Mouse (Mus musculus): ENCODE results near the gene Cldn13.

Gene Cldn13

GRCm38 (mm10) chr5:134896965-134897364, 18.4 kb downstream of the Cldn13 start:
- in situ Hi-C loops (cut with MboI, MseI) = no loop called here

- in situ Hi-C loops (cut with MboI, MseI) = no loop called here
Observed at GRCm38 (mm10) chr5:134895291-134895690, 20.0 kb downstream of the Cldn13 start.

DNA sequence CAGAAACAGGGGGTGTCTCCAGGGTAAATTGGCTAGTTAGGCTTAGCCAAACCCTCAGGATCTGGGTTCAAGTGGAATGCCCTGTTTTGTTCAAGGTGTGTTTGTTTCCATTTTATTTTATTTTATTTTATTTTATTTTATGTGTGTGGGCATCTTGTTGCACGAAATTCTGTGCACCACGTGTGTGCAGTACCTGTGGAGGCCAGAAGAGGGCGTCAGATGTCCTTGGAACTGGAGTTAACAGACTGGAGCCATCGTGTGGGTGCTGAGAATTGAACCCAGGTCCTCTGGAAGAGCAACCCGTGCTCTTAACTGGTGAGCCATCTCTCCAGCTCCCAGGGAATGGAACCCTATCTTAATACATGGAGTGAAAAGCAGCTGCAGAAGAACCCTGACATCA, 22.6 kb downstream of the Cldn13 start:
- in situ Hi-C loops (cut with MboI, MseI) = no loop called here

- in situ Hi-C loops (cut with MboI, MseI) = no loop called here
Observed at GRCm38 (mm10) chr5:134891552-134891951, 23.8 kb downstream of the Cldn13 start.

DNA sequence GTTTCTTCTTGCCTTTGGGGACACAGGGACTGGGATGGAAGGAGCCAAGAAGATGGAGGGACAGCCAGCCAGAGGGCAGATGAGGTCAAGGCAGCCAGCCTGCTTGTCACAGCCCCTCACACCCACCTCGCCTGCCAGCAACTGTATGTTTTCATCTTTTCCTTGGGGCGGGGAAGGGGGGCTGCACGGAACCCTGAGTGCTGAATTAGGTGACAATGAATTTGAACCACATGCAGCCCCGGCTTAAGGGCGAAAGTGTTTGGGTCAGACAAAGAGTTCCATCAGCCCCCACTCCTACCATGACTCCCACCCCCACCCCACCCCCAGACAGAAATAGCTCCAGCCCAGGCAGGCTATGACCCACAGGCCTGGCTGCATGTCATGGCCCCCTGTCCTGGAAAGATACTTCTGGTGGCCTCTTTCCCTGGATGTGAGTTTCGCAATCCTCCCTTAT, 24.7 kb downstream of the Cldn13 start:
- in situ Hi-C loops (cut with MboI, MseI) = no loop called here

- in situ Hi-C loops (cut with MboI, MseI) = no loop called here
Observed at GRCm38 (mm10) chr5:134888505-134888904, 26.8 kb downstream of the Cldn13 start.

DNA sequence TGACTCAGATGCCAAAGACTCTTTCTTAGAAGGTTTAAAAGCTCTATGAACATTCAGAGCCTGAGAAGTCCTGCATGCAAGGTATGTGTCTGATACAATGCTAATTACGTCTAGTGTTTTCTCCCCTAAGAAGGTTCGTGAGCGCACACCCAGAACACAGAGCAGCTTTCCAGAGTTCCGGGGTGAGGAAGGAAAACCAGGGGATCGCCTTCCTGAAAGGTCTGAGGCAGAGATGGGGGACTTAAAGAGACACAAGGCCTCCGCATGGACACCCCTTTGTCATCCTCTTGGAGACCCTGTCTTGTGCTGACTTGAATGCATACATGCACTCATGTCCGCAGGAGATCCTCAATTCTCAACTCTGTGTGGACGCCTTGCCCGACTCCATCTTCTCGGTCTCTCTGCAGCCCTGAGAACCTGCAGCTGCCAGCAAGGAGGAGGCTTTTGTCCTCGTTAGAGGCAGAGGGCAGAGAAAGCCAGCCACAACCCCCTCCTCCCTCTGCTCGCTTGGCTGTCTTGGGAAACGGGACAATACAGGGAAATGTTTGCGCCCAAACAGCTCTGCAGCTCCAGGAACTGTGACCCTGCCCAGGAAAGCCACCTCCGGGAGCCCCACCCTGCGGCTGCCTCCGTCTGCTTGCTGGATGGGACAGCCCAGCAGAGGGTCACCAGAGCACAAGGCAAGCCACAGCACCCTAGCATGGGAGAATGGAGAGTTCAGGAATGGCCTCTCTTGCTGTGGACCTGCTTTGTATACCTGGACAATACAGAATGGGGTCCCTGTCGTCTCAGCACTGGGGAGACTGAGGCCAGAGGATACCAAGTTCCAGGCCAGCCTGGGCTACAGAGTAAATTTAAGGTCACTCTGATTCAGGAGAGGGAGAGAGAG, 27.6 kb downstream of the Cldn13 start:
- in situ Hi-C loops (cut with MboI, MseI) = no loop called here

GRCm38 (mm10) chr5:134883077-134883476, 32.2 kb downstream of the Cldn13 start:
- in situ Hi-C loops (cut with MboI, MseI) = no loop called here

DNA sequence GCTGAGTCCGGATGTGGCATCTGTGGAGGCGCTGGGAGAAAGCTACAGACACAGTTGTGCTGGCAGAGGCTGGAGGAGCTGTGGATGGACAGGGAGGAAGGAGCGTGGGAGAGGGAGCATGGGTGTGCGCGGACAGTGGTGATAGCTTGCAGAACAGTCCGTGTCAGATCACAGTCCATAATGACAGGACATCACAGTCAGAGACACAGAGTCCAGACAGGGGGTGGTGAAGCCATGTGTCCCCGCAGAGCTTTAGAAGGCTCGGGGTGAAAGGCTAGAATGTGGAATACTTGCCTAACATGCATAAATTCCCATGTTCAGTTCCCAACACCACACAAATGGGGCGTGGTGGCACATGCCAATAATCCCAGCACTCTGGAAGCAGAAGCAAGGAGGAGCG, 38.5 kb downstream of the Cldn13 start:
- in situ Hi-C loops (cut with MboI, MseI) = no loop called here

GRCm38 (mm10) chr5:134875245-134875644, 40.1 kb downstream of the Cldn13 start:
- in situ Hi-C loops (cut with MboI, MseI) = no loop called here

DNA sequence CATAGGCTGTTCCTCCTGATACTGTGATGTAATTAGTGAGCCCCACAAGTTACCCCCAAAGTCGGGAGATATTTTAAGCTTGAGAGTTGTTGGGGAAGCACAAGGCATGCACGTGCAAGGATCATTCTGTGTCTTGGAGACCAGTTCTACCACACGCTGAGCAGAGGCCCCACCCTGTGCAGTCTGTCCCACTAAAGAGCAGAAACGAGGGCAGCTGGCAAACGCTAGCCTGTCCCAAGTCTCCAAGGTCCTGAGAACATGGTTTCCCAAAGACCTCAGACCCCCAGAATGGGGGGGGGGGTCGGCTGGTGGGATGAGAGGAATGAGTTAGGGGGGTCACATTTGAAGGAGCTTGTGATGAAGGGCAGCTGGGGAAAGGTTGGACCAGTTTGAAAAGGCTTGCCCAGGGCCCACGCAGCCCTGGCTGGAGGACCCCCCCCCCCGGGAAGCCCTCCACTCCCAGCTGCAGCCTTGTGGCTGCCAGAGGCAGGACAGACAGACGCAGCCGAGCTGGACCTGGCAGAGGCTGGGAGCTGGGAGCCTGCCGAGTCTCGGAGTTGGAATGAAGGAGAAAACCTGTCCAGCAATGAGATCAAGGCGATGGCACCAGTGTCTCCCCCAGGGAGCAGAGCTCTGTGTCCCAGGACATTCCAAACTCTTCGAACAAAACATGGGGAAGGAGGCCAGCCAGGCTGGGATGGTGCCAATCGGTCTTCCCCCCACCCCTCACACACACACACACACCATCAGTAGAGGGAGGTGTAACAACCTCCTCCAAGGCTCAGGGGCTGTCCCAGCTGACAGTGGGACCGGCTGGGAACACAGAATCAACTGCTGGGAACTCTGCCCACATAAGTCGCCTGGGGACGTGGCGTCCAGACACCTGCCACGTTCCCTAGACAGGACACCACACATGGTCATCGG, 41.1 kb downstream of the Cldn13 start:
- in situ Hi-C loops (cut with MboI, MseI) = no loop called here

GRCm38 (mm10) chr5:134873034-134873433, 42.3 kb downstream of the Cldn13 start:
- in situ Hi-C loops (cut with MboI, MseI) = no loop called here

DNA sequence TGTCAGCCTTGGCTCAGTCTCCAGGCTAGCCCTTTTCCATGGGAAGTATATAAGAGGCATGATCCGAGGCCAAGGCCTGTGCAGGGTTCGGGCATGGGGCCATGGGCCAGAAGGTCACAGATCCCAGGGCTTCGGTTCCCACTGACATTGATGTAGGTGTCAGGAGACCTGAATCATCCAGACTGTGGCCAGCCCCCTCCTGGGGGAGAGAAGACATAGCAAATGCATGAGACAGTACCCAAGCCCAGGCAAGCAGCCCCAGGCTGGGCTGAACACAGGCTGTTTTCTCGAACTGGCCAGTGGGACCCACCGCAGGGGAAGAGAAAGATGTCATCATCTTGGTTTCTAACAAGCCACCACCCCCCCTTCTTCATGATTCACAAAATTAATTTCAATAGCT, 42.7 kb downstream of the Cldn13 start:
- in situ Hi-C loops (cut with MboI, MseI) = no loop called here

- in situ Hi-C loops (cut with MboI, MseI) = no loop called here
Observed at GRCm38 (mm10) chr5:134868506-134868905, 46.8 kb downstream of the Cldn13 start.

- in situ Hi-C loops (cut with MboI, MseI) = no loop called here
Observed at GRCm38 (mm10) chr5:134867320-134868144, 47.8 kb downstream of the Cldn13 start.

DNA sequence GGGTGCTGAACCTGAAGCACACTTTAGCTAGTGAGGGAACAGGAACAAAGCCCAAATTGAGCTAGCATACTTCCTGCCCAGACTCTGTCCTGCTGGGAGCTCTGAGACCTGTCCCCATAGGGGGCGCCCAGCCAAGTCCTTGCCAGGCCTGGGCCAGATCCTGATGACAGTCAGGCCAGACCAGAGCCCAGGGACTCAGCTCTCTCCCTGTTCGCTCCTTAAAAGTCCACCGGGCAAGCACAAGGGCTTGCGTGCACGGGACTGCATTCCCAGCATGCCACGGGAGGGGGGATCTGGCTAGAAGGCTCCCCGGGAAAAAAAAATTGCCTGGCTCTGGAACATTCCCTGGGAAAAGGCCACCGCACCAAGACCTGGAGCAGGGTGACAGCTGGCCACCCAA, 50.2 kb downstream of the Cldn13 start:
- in situ Hi-C loops (cut with MboI, MseI) = no loop called here

All from regulatory T cell (primary cell).